Mouse (Mus musculus) bone marrow macrophage, adult 2 months (primary cell): ENCODE data around the gene Galnt17.

Experiments
- CTCF ChIP-seq: IDR thresholded peaks from 2 replicates; pipeline ENCODE4 v1.5.1; 2012; ENCODE audit warnings: low read depth, mild to moderate bottlenecking, low read length, moderate library complexity
- POLR2A ChIP-seq: IDR thresholded peaks from 2 replicates; pipeline ENCODE4 v1.6.1; 2012; ENCODE audit warnings: mild to moderate bottlenecking, low read depth, low read length, borderline replicate concordance

- TF ChIP-seq CTCF: no peak
- no peak for TF ChIP-seq POLR2A
These were observed 29.0 kb downstream of the Galnt17 start for GRCm38 (mm10) chr5:131279286-131279685.
